Mouse (Mus musculus): ENCODE data around the gene Sgo1. TPM values are rescaled to one million over a fixed set of nuclear protein-coding genes. Genes with fewer than 3 reads are reported as not detected.

The Sgo1 gene
- not detected for polyA plus RNA-seq (2017; shearing (Covaris generic))

DNA sequence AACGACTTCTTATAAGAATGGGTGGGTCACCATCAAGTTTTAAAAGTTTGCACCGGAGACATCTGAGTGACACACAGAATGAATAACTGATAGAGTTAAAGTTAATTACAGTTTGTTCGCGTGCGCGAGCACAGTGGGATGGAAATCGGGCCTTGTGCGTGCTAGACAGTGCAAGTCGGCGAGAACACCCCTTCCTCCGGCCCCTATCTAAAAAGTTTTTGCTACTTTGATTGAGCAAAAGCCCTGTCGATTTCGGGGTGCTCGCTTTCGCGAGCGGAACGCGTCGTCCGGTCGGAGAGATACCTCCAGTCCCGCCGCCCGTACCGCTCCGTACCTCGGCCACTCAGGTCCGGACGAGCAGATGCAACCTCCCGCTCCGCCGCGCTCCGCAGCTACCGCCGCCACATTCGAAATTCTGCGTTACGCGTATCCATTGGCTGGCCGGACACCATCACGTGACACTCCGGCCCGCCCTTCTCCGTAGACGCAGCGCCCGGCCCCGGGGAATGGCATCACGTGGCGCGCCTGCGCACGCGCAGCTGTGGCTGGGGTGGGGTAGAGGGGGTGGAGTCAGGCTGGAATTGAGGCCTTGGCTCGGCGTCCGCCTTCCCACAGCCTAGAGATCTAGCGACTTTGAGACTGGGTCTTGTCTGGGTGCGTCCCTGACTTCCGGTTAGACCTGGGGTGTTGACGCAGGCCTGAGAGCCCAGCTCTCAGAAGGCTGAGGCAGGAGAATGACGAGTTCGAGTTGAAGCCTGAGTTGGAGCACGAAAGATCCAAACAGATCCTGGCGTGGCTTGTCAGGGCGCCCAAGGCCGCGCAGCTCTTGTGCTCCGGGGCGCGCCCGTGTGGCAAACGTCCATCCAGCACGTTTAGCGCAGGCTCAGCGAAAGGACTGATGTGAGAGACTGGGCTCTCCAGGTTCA, at the start of gene Sgo1:
Sgo1 (minus strand) TSS at position 457 of the 926 bp plus-strand sequence.

Other genes starting within 250 kb of the Sgo1 start
- gene Efhb, start 226.0 kb downstream of the Sgo1 start, polyA plus RNA-seq (2017; shearing (Covaris generic)) = 0.14 TPM
- 172 TPM for gene Rab5a, start 210.1 kb downstream of the Sgo1 start, polyA plus RNA-seq (2017; shearing (Covaris generic))
- gene Pp2d1, start 149.9 kb downstream of the Sgo1 start, polyA plus RNA-seq (2017; shearing (Covaris generic)) = 0.51 TPM
- 18.5 TPM for gene Kat2b, start 122.5 kb downstream of the Sgo1 start, polyA plus RNA-seq (2017; shearing (Covaris generic))
- not detected for gene Sult1c2, start 157.0 kb upstream of the Sgo1 start, polyA plus RNA-seq (2017; shearing (Covaris generic))

All from effector memory CD4-positive, alpha-beta T cell, adult 5 months (primary cell).